Mouse (Mus musculus): Measurements from ENCODE around the gene Syt16. TPM values are rescaled to one million over a fixed set of nuclear protein-coding genes. Genes with fewer than 3 reads are reported as not detected.
A peak's percentile ranks its signal among the peaks of the same experiment; 100 is the strongest.

Gene Syt16
- total RNA-seq, 2 experiments from 2014 or later: not detected

GRCm38 (mm10) chr12:74303418-74304294 lies 306.2 kb downstream of the Syt16 start:
- ATAC-seq (replicated peaks; ENCODE audit: poor library complexity): no peak

GRCm38 (mm10) chr12:74312611-74313010 lies 315.1 kb downstream of the Syt16 start:
- no peak for ATAC-seq (replicated peaks; ENCODE audit: poor library complexity)

GRCm38 (mm10) chr12:74315221-74315620 lies 317.8 kb downstream of the Syt16 start:
- no peak for ATAC-seq (replicated peaks; ENCODE audit: poor library complexity)

GRCm38 (mm10) chr12:74316344-74316973 lies 319.0 kb downstream of the Syt16 start, which contains the start of gene Gm11042:
TSS of gene Gm11042 (minus strand) at chr12:74316394.
- peak; percentile 20; the same call in 1 of the 2 replicates for ATAC-seq (replicated peaks; ENCODE audit: poor library complexity)

GRCm38 (mm10) chr12:74316989-74317759 lies 319.7 kb downstream of the Syt16 start:
- ATAC-seq (replicated peaks; ENCODE audit: poor library complexity): peak; percentile 95

- peak; percentile 73 for ATAC-seq (replicated peaks; ENCODE audit: poor library complexity)
Measured at GRCm38 (mm10) chr12:74320318-74320717, 322.9 kb downstream of the Syt16 start.

- ATAC-seq (replicated peaks; ENCODE audit: poor library complexity): no peak
Measured at GRCm38 (mm10) chr12:74321981-74322380, 324.5 kb downstream of the Syt16 start.

Other genes with a start within 250 kb of the Syt16 start
- 62.5 and 65.0 TPM in 2 replicates for gene Hif1a, start 96.3 kb upstream of the Syt16 start, total RNA-seq (2015)
- gene Hif1a, start 96.3 kb upstream of the Syt16 start, total RNA-seq (2017): 67.8 and 69.3 TPM in 2 replicates
- 1.5 and 4.2 TPM in 2 replicates for gene Gm49321, start 60.0 kb upstream of the Syt16 start, total RNA-seq (2015)
- gene Gm49321, start 60.0 kb upstream of the Syt16 start, total RNA-seq (2017): not detected in 2 replicates
- 6.4 and 8.7 TPM in 2 replicates for gene Snapc1, start 33.2 kb upstream of the Syt16 start, total RNA-seq (2015)
- gene Snapc1, start 33.2 kb upstream of the Syt16 start, total RNA-seq (2017): 13.4 and 13.5 TPM in 2 replicates

All from megakaryocyte progenitor cell, adult 5-6 weeks (primary cell).